Mouse (Mus musculus): ENCODE measurements around the gene Pdcd1lg2. TPM values are rescaled to one million over a fixed set of nuclear protein-coding genes. Genes with fewer than 3 reads are reported as not detected.

The Pdcd1lg2 gene
- polyA plus RNA-seq (2015; fragmentation: Nextera tagmentation; extraction: Ambion mirVana), result 0.09 and 0.12 TPM in 2 replicates

GRCm38 (mm10) chr19:29410619-29411018 is at the start of gene Pdcd1lg2:
TSS of gene Pdcd1lg2 (plus strand) at chr19:29410919.
- Histone ChIP-seq H3K27me3 (replicated peaks; ENCODE audit: control insufficient read depth, insufficient read depth, low read length) (no peaks in the 10 kb centered on the region), H3K36me3 (ENCODE audit: control insufficient read depth, insufficient read depth, low read length) (no peaks in the 10 kb centered on the region), H3K4me2 (ENCODE audit: low read length) (no peak within 1 kb of the TSS), H3K4me3 (ENCODE audit: low read length) (no peak within 1 kb of the TSS), H3K9me3 (ENCODE audit: control insufficient read depth, low read length) (no peaks in the 10 kb centered on the region), H3K4me1 (ENCODE audit: control insufficient read depth, insufficient read depth, low read depth, low read length) (no peaks in the 10 kb centered on the region), H3K27ac (ENCODE audit: low read depth, low read length) (no peak within 1 kb of the TSS), H3K9ac (ENCODE audit: low read depth, low read length) (no peak within 1 kb of the TSS)
- WGBS, result 89% methylated on average over 4 of the region's 4 CpGs
- no peak for ATAC-seq

GRCm38 (mm10) chr19:29361468-29362130 is 49.1 kb upstream of the Pdcd1lg2 start:
- Histone ChIP-seq H3K4me1 (ENCODE audit: control insufficient read depth, insufficient read depth, low read depth, low read length) (peaks cover 15% of the 10 kb centered on the region), H3K4me3 (ENCODE audit: low read length) (peak overlapping the region; percentile 81), H3K36me3 (ENCODE audit: control insufficient read depth, insufficient read depth, low read length) (no peaks in the 10 kb centered on the region), H3K27ac (ENCODE audit: low read depth, low read length) (peak overlapping the region; percentile 82), H3K4me2 (ENCODE audit: low read length) (peak overlapping the region; percentile 71), H3K27me3 (replicated peaks; ENCODE audit: control insufficient read depth, insufficient read depth, low read length) (no peaks in the 10 kb centered on the region), H3K9me3 (ENCODE audit: control insufficient read depth, low read length) (no peaks in the 10 kb centered on the region), H3K9ac (ENCODE audit: low read depth, low read length) (peak overlapping the region; percentile 91)
- 1% methylated on average over 33 of the region's 33 CpGs for WGBS
- ATAC-seq, result peak; percentile 100

- Histone ChIP-seq H3K27ac (ENCODE audit: low read depth, low read length) (peak overlapping the region; percentile 69), H3K4me3 (ENCODE audit: low read length) (peak overlapping the region; percentile 81), H3K27me3 (replicated peaks; ENCODE audit: control insufficient read depth, insufficient read depth, low read length) (no peaks in the 10 kb centered on the region), H3K9me3 (ENCODE audit: control insufficient read depth, low read length) (no peaks in the 10 kb centered on the region), H3K9ac (ENCODE audit: low read depth, low read length) (peak overlapping the region; percentile 91), H3K36me3 (ENCODE audit: control insufficient read depth, insufficient read depth, low read length) (no peaks in the 10 kb centered on the region), H3K4me1 (ENCODE audit: control insufficient read depth, insufficient read depth, low read depth, low read length) (peaks cover 16% of the 10 kb centered on the region), H3K4me2 (ENCODE audit: low read length) (peak overlapping the region; percentile 71)
- ATAC-seq, result peak; percentile 45
- 45% methylated on average over 13 of the region's 13 CpGs for WGBS
Measured at GRCm38 (mm10) chr19:29362173-29362930, 48.4 kb upstream of the Pdcd1lg2 start.

GRCm38 (mm10) chr19:29363557-29363956 is 47.2 kb upstream of the Pdcd1lg2 start:
- no peaks in the 10 kb centered on the region for H3K9me3 ChIP-seq (ENCODE audit: control insufficient read depth, low read length)
- no peaks in the 10 kb centered on the region for H3K27me3 ChIP-seq (replicated peaks; ENCODE audit: control insufficient read depth, insufficient read depth, low read length)
- no peak overlapping the region for H3K4me2 ChIP-seq (ENCODE audit: low read length)
- ATAC-seq, result no peak
- H3K4me1 ChIP-seq (ENCODE audit: control insufficient read depth, insufficient read depth, low read depth, low read length), result peaks cover 19% of the 10 kb centered on the region
- no peak overlapping the region for H3K27ac ChIP-seq (ENCODE audit: low read depth, low read length)
- H3K36me3 ChIP-seq (ENCODE audit: control insufficient read depth, insufficient read depth, low read length), result no peaks in the 10 kb centered on the region
- H3K9ac ChIP-seq (ENCODE audit: low read depth, low read length), result no peak overlapping the region
- WGBS, result 88% methylated on average over 7 of the region's 7 CpGs
- no peak overlapping the region for H3K4me3 ChIP-seq (ENCODE audit: low read length)

GRCm38 (mm10) chr19:29364076-29364475 is 46.6 kb upstream of the Pdcd1lg2 start:
- no peak for ATAC-seq

GRCm38 (mm10) chr19:29365105-29365504 is 45.6 kb upstream of the Pdcd1lg2 start:
- 20% methylated on average over 3 of the region's 3 CpGs for WGBS
- ATAC-seq, result no peak

More at GRCm38 (mm10) chr19:29364076-29364475, 46.6 kb upstream of the Pdcd1lg2 start:
- no peak overlapping the region for H3K9ac ChIP-seq (ENCODE audit: low read depth, low read length)
- no peaks in the 10 kb centered on the region for H3K9me3 ChIP-seq (ENCODE audit: control insufficient read depth, low read length)
- H3K27me3 ChIP-seq (replicated peaks; ENCODE audit: control insufficient read depth, insufficient read depth, low read length), result no peaks in the 10 kb centered on the region
- 87% methylated on average over 5 of the region's 5 CpGs for WGBS
- H3K27ac ChIP-seq (ENCODE audit: low read depth, low read length), result no peak overlapping the region
- peaks cover 19% of the 10 kb centered on the region for H3K4me1 ChIP-seq (ENCODE audit: control insufficient read depth, insufficient read depth, low read depth, low read length)
- no peaks in the 10 kb centered on the region for H3K36me3 ChIP-seq (ENCODE audit: control insufficient read depth, insufficient read depth, low read length)
- no peak overlapping the region for H3K4me2 ChIP-seq (ENCODE audit: low read length)
- no peak overlapping the region for H3K4me3 ChIP-seq (ENCODE audit: low read length)

GRCm38 (mm10) chr19:29366226-29366968 is 44.3 kb upstream of the Pdcd1lg2 start:
- Histone ChIP-seq H3K27me3 (replicated peaks; ENCODE audit: control insufficient read depth, insufficient read depth, low read length) (no peaks in the 10 kb centered on the region), H3K4me2 (ENCODE audit: low read length) (peak overlapping the region; percentile 97), H3K4me1 (ENCODE audit: control insufficient read depth, insufficient read depth, low read depth, low read length) (peaks cover 11% of the 10 kb centered on the region), H3K27ac (ENCODE audit: low read depth, low read length) (no peak overlapping the region), H3K36me3 (ENCODE audit: control insufficient read depth, insufficient read depth, low read length) (no peaks in the 10 kb centered on the region), H3K9me3 (ENCODE audit: control insufficient read depth, low read length) (no peaks in the 10 kb centered on the region), H3K9ac (ENCODE audit: low read depth, low read length) (peak overlapping the region; percentile 64; the same call in 1 of the 2 replicates), H3K4me3 (ENCODE audit: low read length) (peak overlapping the region; percentile 53)
- WGBS, result 60% methylated on average over 20 of the region's 20 CpGs
- ATAC-seq, result no peak

More at GRCm38 (mm10) chr19:29365105-29365504, 45.6 kb upstream of the Pdcd1lg2 start:
- Histone ChIP-seq H3K27me3 (replicated peaks; ENCODE audit: control insufficient read depth, insufficient read depth, low read length) (no peaks in the 10 kb centered on the region), H3K4me2 (ENCODE audit: low read length) (no peak overlapping the region), H3K9me3 (ENCODE audit: control insufficient read depth, low read length) (no peaks in the 10 kb centered on the region), H3K36me3 (ENCODE audit: control insufficient read depth, insufficient read depth, low read length) (no peaks in the 10 kb centered on the region), H3K27ac (ENCODE audit: low read depth, low read length) (no peak overlapping the region), H3K4me3 (ENCODE audit: low read length) (no peak overlapping the region), H3K4me1 (ENCODE audit: control insufficient read depth, insufficient read depth, low read depth, low read length) (peaks cover 19% of the 10 kb centered on the region), H3K9ac (ENCODE audit: low read depth, low read length) (no peak overlapping the region)

GRCm38 (mm10) chr19:29366969-29367622 is 43.6 kb upstream of the Pdcd1lg2 start, which contains the start of the genes Plgrkt and Cd274:
TSS of gene Plgrkt (minus strand) at chr19:29367390.
TSS of gene Cd274 (plus strand) at chr19:29367455.
- H3K4me1 ChIP-seq (ENCODE audit: control insufficient read depth, insufficient read depth, low read depth, low read length), result peaks cover 11% of the 10 kb centered on the region
- no peaks in the 10 kb centered on the region for H3K27me3 ChIP-seq (replicated peaks; ENCODE audit: control insufficient read depth, insufficient read depth, low read length)
- H3K4me3 ChIP-seq (ENCODE audit: low read length), result peak within 1 kb of the TSS; percentile 53
- no peak within 1 kb of the TSS for H3K27ac ChIP-seq (ENCODE audit: low read depth, low read length)
- H3K36me3 ChIP-seq (ENCODE audit: control insufficient read depth, insufficient read depth, low read length), result no peaks in the 10 kb centered on the region
- 5% methylated on average over 26 of the region's 26 CpGs for WGBS
- no peaks in the 10 kb centered on the region for H3K9me3 ChIP-seq (ENCODE audit: control insufficient read depth, low read length)
- ATAC-seq, result 0 out of 2 replicates have a peak, but pooled peaks have one; percentile 56
- peak within 1 kb of the TSS; percentile 64 for H3K9ac ChIP-seq (ENCODE audit: low read depth, low read length)
- peak within 1 kb of the TSS; percentile 97 for H3K4me2 ChIP-seq (ENCODE audit: low read length)
